In genomic region chrX:19153619-19154018, GRCm38 (mm10) we compare ENCODE assay signal across 18 mouse cellular contexts.
"Had no signal": no experiment of that assay in that cellular context is flagged by ENCODE, and none has a peak within 500 bp of the region (broad histone marks: within the 10 kb centered on the region; RNA-seq: fewer than 3 reads in every experiment).

No protein-coding gene starts in this region.

- H3K4me3 ChIP-seq: limb, embryonic 13.5 days; liver, embryonic 12.5 days; midbrain, embryonic 12.5 days; neural tube, embryonic 13.5 days; stomach, embryonic 15.5 days had no signal

- H3K36me3 ChIP-seq: limb, embryonic 13.5 days; liver, embryonic 12.5 days; midbrain, embryonic 12.5 days; neural tube, embryonic 13.5 days; stomach, embryonic 15.5 days had no signal

- H3K4me2 ChIP-seq: limb, embryonic 13.5 days; liver, embryonic 12.5 days; lung, embryonic 14.5 days; midbrain, embryonic 12.5 days; neural tube, embryonic 13.5 days; stomach, embryonic 15.5 days had no signal

- H3K9me3 ChIP-seq: limb, embryonic 13.5 days; liver, embryonic 12.5 days; midbrain, embryonic 12.5 days; neural tube, embryonic 13.5 days; stomach, embryonic 15.5 days had no signal

- H3K4me1 ChIP-seq: limb, embryonic 13.5 days; liver, embryonic 12.5 days; midbrain, embryonic 12.5 days; neural tube, embryonic 13.5 days; stomach, embryonic 15.5 days had no signal

- H3K9ac ChIP-seq: limb, embryonic 13.5 days; liver, embryonic 12.5 days; lung, embryonic 14.5 days; midbrain, embryonic 12.5 days; neural tube, embryonic 13.5 days; stomach, embryonic 15.5 days had no signal

- DNase-seq: kidney, adult 8-10 months; kidney, postnatal 36 days; left cerebral cortex, postnatal 4 days; lung, embryonic 14.5 days; lung, postnatal 14 days; retina, postnatal 1 day; right cerebral cortex, postnatal 4 days; spleen, adult 18-20 months; thymus, adult 2 months; thymus, postnatal 25 days had no signal

- H3K27me3 ChIP-seq: limb, embryonic 13.5 days; liver, embryonic 12.5 days; midbrain, embryonic 12.5 days; neural tube, embryonic 13.5 days; stomach, embryonic 15.5 days had no signal

- ATAC-seq: intestine, embryonic 16.5 days; liver, embryonic 12.5 days; midbrain, embryonic 16.5 days had no signal

- H3K27ac ChIP-seq: kidney, postnatal 0 days; limb, embryonic 13.5 days; liver, embryonic 12.5 days; midbrain, embryonic 12.5 days; neural tube, embryonic 13.5 days; stomach, embryonic 15.5 days had no signal
